Mouse (Mus musculus): ENCODE measurements around the gene Gm38431. TPM values are rescaled to one million over a fixed set of nuclear protein-coding genes. Genes with fewer than 3 reads are reported as not detected.
A peak's percentile ranks its signal among the peaks of the same experiment; 100 is the strongest.

The Gm38431 gene
- total RNA-seq, 2 experiments from 2014 or later, result 2.2 to 2.7 TPM

GRCm38 (mm10) chr9:21043563-21043962 lies 48.2 kb downstream of the Gm38431 start:
- no peak for DNase-seq (ENCODE audit: low spot score in 2 of 2)

- peak; percentile 83 to 88 for DNase-seq (ENCODE audit: low spot score in 2 of 2)
Measured at GRCm38 (mm10) chr9:21041308-21041707, 50.5 kb downstream of the Gm38431 start.

- DNase-seq (ENCODE audit: low spot score in 2 of 2), result peak in 1 of 2 experiments; percentile 22
Measured at GRCm38 (mm10) chr9:21039779-21040178, 52.0 kb downstream of the Gm38431 start.

- peak in 1 of 2 experiments; percentile 44 for DNase-seq (ENCODE audit: low spot score in 2 of 2)
Measured at GRCm38 (mm10) chr9:21037481-21037891, 54.3 kb downstream of the Gm38431 start.

GRCm38 (mm10) chr9:21036666-21037065 lies 55.1 kb downstream of the Gm38431 start:
- DNase-seq (ENCODE audit: low spot score in 2 of 2), result peak in 1 of 2 experiments; percentile 41

- no peak for DNase-seq (ENCODE audit: low spot score in 2 of 2)
Measured at GRCm38 (mm10) chr9:21036161-21036560, 55.6 kb downstream of the Gm38431 start.

GRCm38 (mm10) chr9:21035586-21035985 lies 56.2 kb downstream of the Gm38431 start:
- peak in 1 of 2 experiments; percentile 54 for DNase-seq (ENCODE audit: low spot score in 2 of 2)

GRCm38 (mm10) chr9:21034481-21035085 lies 57.2 kb downstream of the Gm38431 start:
- DNase-seq (ENCODE audit: low spot score in 2 of 2), result peak in 1 of 2 experiments; percentile 47

- DNase-seq (ENCODE audit: low spot score in 2 of 2), result peak; percentile 68 to 86
Measured at GRCm38 (mm10) chr9:21033136-21033535, 58.7 kb downstream of the Gm38431 start.

- no peak for DNase-seq (ENCODE audit: low spot score in 2 of 2)
Measured at GRCm38 (mm10) chr9:21032491-21032890, 59.3 kb downstream of the Gm38431 start.

GRCm38 (mm10) chr9:21031896-21032351 lies 59.9 kb downstream of the Gm38431 start, which contains the start of gene Icam5:
TSS of gene Icam5 (plus strand) at chr9:21032073.
- DNase-seq (ENCODE audit: low spot score in 2 of 2), result peak; percentile 90 to 95

GRCm38 (mm10) chr9:21031251-21031895 lies 60.4 kb downstream of the Gm38431 start:
- peak; percentile 76 to 86 for DNase-seq (ENCODE audit: low spot score in 2 of 2)

GRCm38 (mm10) chr9:21030781-21031250 lies 61.0 kb downstream of the Gm38431 start:
- DNase-seq (ENCODE audit: low spot score in 2 of 2), result peak; percentile 81 to 92

- peak in 1 of 2 experiments; percentile 25 for DNase-seq (ENCODE audit: low spot score in 2 of 2)
Measured at GRCm38 (mm10) chr9:21030055-21030600, 61.7 kb downstream of the Gm38431 start.

- peak; percentile 49 to 86 for DNase-seq (ENCODE audit: low spot score in 2 of 2)
Measured at GRCm38 (mm10) chr9:21029291-21030054, 62.3 kb downstream of the Gm38431 start, which contains the start of gene Icam4. TSS of gene Icam4 (plus strand) at chr9:21029373.

- DNase-seq (ENCODE audit: low spot score in 2 of 2), result no peak
Measured at GRCm38 (mm10) chr9:21028560-21029110, 63.2 kb downstream of the Gm38431 start.

GRCm38 (mm10) chr9:21027774-21028290 lies 64.0 kb downstream of the Gm38431 start:
- no peak for DNase-seq (ENCODE audit: low spot score in 2 of 2)

GRCm38 (mm10) chr9:21026849-21027248 lies 64.9 kb downstream of the Gm38431 start:
- DNase-seq (ENCODE audit: low spot score in 2 of 2), result no peak

- DNase-seq (ENCODE audit: low spot score in 2 of 2), result no peak
Measured at GRCm38 (mm10) chr9:21025258-21025810, 66.5 kb downstream of the Gm38431 start.

- DNase-seq (ENCODE audit: low spot score in 2 of 2), result no peak
Measured at GRCm38 (mm10) chr9:21022726-21023125, 69.1 kb downstream of the Gm38431 start.

Data from layer of hippocampus, adult 18-20 months (tissue).